Mouse (Mus musculus) CH12.LX (cell line): ENCODE results near the gene Dad1. TPM values are rescaled to one million over a fixed set of nuclear protein-coding genes. Genes with fewer than 3 reads are reported as not detected.

Experiments
- DNase-seq: peaks from one replicate; pipeline ENCODE4 v3.0.0-alpha.2; 2013; ENCODE audit errors: extremely low read depth
- H3K27ac ChIP-seq: 2 replicates; pipeline ENCODE4 v1.5.1; 2012; ENCODE audit warnings: low read depth, mild to moderate bottlenecking, control low read depth, moderate library complexity; ENCODE audit not compliant: insufficient read depth
- H3K27me3 ChIP-seq: replicated peaks from 2 replicates; pipeline ENCODE3; 2012; ENCODE audit warnings: inconsistent platforms
- H3K36me3 ChIP-seq, 2 experiments: replicated peaks in 1 of 2; 2 replicates each; pipeline versions ENCODE3 to v1.6.1; 2012; ENCODE audit warnings: inconsistent platforms in 1 of 2, low read length in 1 of 2, mild to moderate bottlenecking in 1 of 2, mixed read lengths in 1 of 2, moderate library complexity in 1 of 2; ENCODE audit not compliant: control insufficient read depth in 1 of 2, insufficient read depth in 1 of 2
- H3K4me1 ChIP-seq, 2 experiments: 2 replicates each; pipeline ENCODE4 v1.6.1; 2012; ENCODE audit warnings: inconsistent platforms in 1 of 2, moderate library complexity in 1 of 2; ENCODE audit not compliant: insufficient read depth in 2 of 2, control insufficient read depth in 1 of 2
- H3K4me2 ChIP-seq: 2 replicates; pipeline ENCODE4 v1.6.1; 2012; ENCODE audit warnings: low read depth, mild to moderate bottlenecking, control low read depth; ENCODE audit not compliant: poor library complexity, insufficient read depth, severe bottlenecking
- H3K4me3 ChIP-seq, 3 experiments: fragments of 150-350 bp in 1 of 3; sonication (generic) in 1 of 3; replicated peaks in 1 of 3; 2 replicates each; pipeline versions ENCODE3 to v1.5.1; 2011 to 2012; ENCODE audit warnings: low read depth in 2 of 3, low read length in 2 of 3, mild to moderate bottlenecking in 2 of 3, moderate library complexity in 2 of 3, control low read depth in 1 of 3, improper control_type of control experiment in 1 of 3, inconsistent platforms in 1 of 3, mixed read lengths in 1 of 3; ENCODE audit not compliant: poor library complexity in 1 of 3
- H3K79me2 ChIP-seq: replicated peaks from 2 replicates; pipeline ENCODE4 v1.6.1; 2012; ENCODE audit warnings: mild to moderate bottlenecking, moderate library complexity; ENCODE audit not compliant: control insufficient read depth, poor library complexity, insufficient read depth, severe bottlenecking; ENCODE audit errors: extremely low read depth
- H3K9ac ChIP-seq: 2 replicates; pipeline ENCODE4 v1.6.1; 2012; ENCODE audit warnings: low read depth, mild to moderate bottlenecking, control low read depth, moderate library complexity; ENCODE audit not compliant: insufficient read depth
- H3K9me3 ChIP-seq: replicated peaks from 2 replicates; pipeline ENCODE3; 2012; ENCODE audit warnings: low read length, inconsistent platforms, mixed read lengths
- BHLHE40 ChIP-seq: IDR thresholded peaks from 2 replicates; pipeline ENCODE4 v1.6.1; 2011; ENCODE audit warnings: mild to moderate bottlenecking, low read depth, low read length, improper control_type of control experiment
- CHD1 ChIP-seq: IDR thresholded peaks from 2 replicates; pipeline ENCODE4 v1.6.1; 2012; ENCODE audit warnings: low read depth, low read length, improper control_type of control experiment, inconsistent platforms
- CHD2 ChIP-seq: IDR thresholded peaks from 2 replicates; pipeline ENCODE4 v1.6.1; 2011; ENCODE audit warnings: low read length, improper control_type of control experiment
- E2F4 ChIP-seq: IDR thresholded peaks from 2 replicates; pipeline ENCODE4 v1.6.1; 2011; ENCODE audit warnings: low read depth, low read length, improper control_type of control experiment; ENCODE audit not compliant: insufficient replicate concordance
- ELF1 ChIP-seq: IDR thresholded peaks from 2 replicates; pipeline ENCODE4 v1.6.1; 2014; ENCODE audit warnings: low read depth, mild to moderate bottlenecking, inconsistent platforms, low read length, improper control_type of control experiment
- EP300 ChIP-seq: IDR thresholded peaks from 2 replicates; pipeline ENCODE4 v1.6.1; 2011; ENCODE audit warnings: low read length, improper control_type of control experiment
- HCFC1 ChIP-seq: IDR thresholded peaks from 2 replicates; pipeline ENCODE4 v1.6.1; 2012; ENCODE audit warnings: low read depth, mild to moderate bottlenecking, inconsistent platforms, low read length, improper control_type of control experiment
- IRF4 ChIP-seq: IDR thresholded peaks from 2 replicates; pipeline ENCODE4 v1.6.1; 2014; ENCODE audit warnings: low read depth, mild to moderate bottlenecking, inconsistent platforms, low read length, improper control_type of control experiment
- JUN ChIP-seq: IDR thresholded peaks from 2 replicates; pipeline ENCODE4 v1.6.1; 2011; ENCODE audit warnings: low read depth, mild to moderate bottlenecking, low read length, improper control_type of control experiment, moderate library complexity; ENCODE audit not compliant: insufficient read depth
- KAT2A ChIP-seq: IDR thresholded peaks from 2 replicates; pipeline ENCODE4 v1.6.1; 2012; ENCODE audit warnings: low read length, improper control_type of control experiment, inconsistent platforms; ENCODE audit not compliant: insufficient replicate concordance
- MAFK ChIP-seq: IDR thresholded peaks from 2 replicates; pipeline ENCODE4 v1.6.1; 2011; ENCODE audit warnings: low read length, improper control_type of control experiment; ENCODE audit not compliant: insufficient replicate concordance
- MAX ChIP-seq: IDR thresholded peaks from 2 replicates; pipeline ENCODE4 v1.6.1; 2011; ENCODE audit warnings: low read length, improper control_type of control experiment
- MAZ ChIP-seq: IDR thresholded peaks from 2 replicates; pipeline ENCODE4 v1.6.1; 2012; ENCODE audit warnings: low read depth, mild to moderate bottlenecking, inconsistent platforms, low read length, improper control_type of control experiment, moderate library complexity
- MEF2A ChIP-seq: IDR thresholded peaks from 2 replicates; pipeline ENCODE4 v1.6.1; 2014; ENCODE audit warnings: low read depth, mild to moderate bottlenecking, inconsistent platforms, low read length, improper control_type of control experiment, borderline replicate concordance
- MXI1 ChIP-seq: IDR thresholded peaks from 2 replicates; pipeline ENCODE4 v1.6.1; 2011; ENCODE audit warnings: mild to moderate bottlenecking, low read depth, low read length, improper control_type of control experiment
- MYC ChIP-seq: IDR thresholded peaks from 2 replicates; pipeline ENCODE4 v1.6.1; 2011; ENCODE audit warnings: low read depth, mild to moderate bottlenecking, improper control_type of control experiment, low read length
- NRF1 ChIP-seq: IDR thresholded peaks from 2 replicates; pipeline ENCODE4 v1.6.1; 2014; ENCODE audit warnings: low read depth, mild to moderate bottlenecking, inconsistent platforms, low read length, improper control_type of control experiment, moderate library complexity
- PAX5 ChIP-seq: IDR thresholded peaks from 2 replicates; pipeline ENCODE4 v1.6.1; 2012; ENCODE audit warnings: low read length, inconsistent platforms, mixed read lengths
- POLR2A ChIP-seq: IDR thresholded peaks from 2 replicates; pipeline ENCODE4 v1.6.1; 2011; ENCODE audit warnings: low read depth, mild to moderate bottlenecking, improper control_type of control experiment, low read length
- RAD21 ChIP-seq: IDR thresholded peaks from 2 replicates; pipeline ENCODE4 v1.6.1; 2011; ENCODE audit warnings: low read depth, mild to moderate bottlenecking, low read length, improper control_type of control experiment, moderate library complexity
- RCOR1 ChIP-seq: conservative IDR thresholded peaks from 2 replicates; pipeline ENCODE4 v1.6.1; 2012; ENCODE audit warnings: low read depth, mild to moderate bottlenecking, inconsistent platforms, low read length, improper control_type of control experiment
- SMC3 ChIP-seq: IDR thresholded peaks from 2 replicates; pipeline ENCODE4 v1.6.1; 2011; ENCODE audit warnings: low read depth, low read length, improper control_type of control experiment
- TBP ChIP-seq: conservative IDR thresholded peaks from 2 replicates; pipeline ENCODE4 v1.6.1; 2011; ENCODE audit warnings: low read depth, low read length, improper control_type of control experiment
- TCF12 ChIP-seq: IDR thresholded peaks from 2 replicates; pipeline ENCODE4 v1.6.1; 2014; ENCODE audit warnings: low read depth, mild to moderate bottlenecking, inconsistent platforms, low read length, improper control_type of control experiment
- USF1 ChIP-seq: IDR thresholded peaks from 2 replicates; pipeline ENCODE4 v1.6.1; 2014; ENCODE audit warnings: low read depth, mild to moderate bottlenecking, inconsistent platforms, low read length, improper control_type of control experiment
- USF2 ChIP-seq: conservative IDR thresholded peaks from 2 replicates; pipeline ENCODE4 v1.6.1; 2011; ENCODE audit warnings: low read depth, low read length, improper control_type of control experiment
- ZKSCAN1 ChIP-seq: IDR thresholded peaks from 2 replicates; pipeline ENCODE4 v1.6.1; 2012; ENCODE audit warnings: low read depth, inconsistent platforms, low read length, improper control_type of control experiment, borderline replicate concordance
- ZMIZ1 ChIP-seq: IDR thresholded peaks from 2 replicates; pipeline ENCODE4 v1.6.1; 2012; ENCODE audit warnings: low read depth, mild to moderate bottlenecking, inconsistent platforms, low read length, improper control_type of control experiment
- dilution Hi-C: fragments of 300-500 bp; cut with MboI; formaldehyde crosslinking; loops from 2 replicates; pipeline ENCODE4 v1.14.3; 2020; ENCODE audit warnings: low sequenced_read_pairs; ENCODE audit not compliant: extremely low pct_unique_long_range_greater_than_20kb, extremely low pct_ligation_motif_present
- in situ Hi-C: fragments of 300-500 bp; cut with MboI; formaldehyde crosslinking; loops from 3 replicates; pipeline ENCODE4 v1.14.3; 2019; ENCODE audit warnings: low sequenced_read_pairs, low pct_ligation_motif_present, low pct_unique_long_range_greater_than_20kb, mixed read lengths
- polyA plus RNA-seq: library from polyadenylated mRNA; unstranded; fragments of >175 nt; gene quantifications from 2 replicates; pipeline ENCODE4 v1.2.1, GENCODE M21; 2012; ENCODE audit warnings: low read depth; ENCODE audit not compliant: insufficient read length
- total RNA-seq, 2 experiments: library from RNA; depleted of rRNA; stranded (reverse); fragments of 300-350 nt in 1 of 2; fragments of >200 nt in 1 of 2; gene quantifications; 2 replicates each; pipeline ENCODE4 v1.2.3; 2012 to 2014

The Dad1 gene
- total and polyA plus RNA-seq, 3 experiments, result 161 to 287 (median 279) TPM

DNA sequence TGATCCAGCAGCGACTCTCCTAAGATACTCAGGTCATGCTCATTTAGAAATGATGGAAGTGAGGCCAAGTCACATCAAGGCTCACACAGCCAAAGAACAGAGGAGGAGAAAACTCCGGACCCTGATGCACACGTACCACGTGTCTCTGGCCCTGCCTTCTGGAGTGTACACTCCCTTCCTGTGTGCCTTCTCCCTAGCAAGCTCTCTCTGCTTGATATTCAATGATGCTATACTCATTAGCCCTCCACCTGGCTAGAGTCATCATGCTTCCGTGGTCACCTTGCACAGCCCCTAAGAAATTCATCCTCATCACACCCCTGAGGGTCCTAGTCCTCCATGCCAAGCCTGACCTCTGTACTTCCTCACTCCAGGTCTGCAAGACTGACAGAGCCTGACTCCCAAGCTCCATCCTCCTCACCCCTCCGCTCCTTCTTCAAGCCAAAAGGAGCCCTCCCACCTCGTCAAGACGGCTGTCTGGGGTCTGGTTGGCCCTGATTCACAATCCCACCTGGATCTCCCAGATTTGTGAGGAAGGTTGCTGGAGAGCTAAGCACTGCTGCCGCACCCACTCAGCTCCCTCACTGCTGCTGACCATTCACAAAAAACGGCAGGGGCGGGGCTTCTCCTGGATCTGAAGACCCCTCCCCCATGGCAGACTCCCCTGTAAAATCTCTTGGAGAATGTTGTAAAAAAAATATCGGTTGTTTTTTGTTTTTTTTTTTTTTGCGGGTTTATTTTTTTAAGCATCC is 30.4 kb downstream of the Dad1 start:
- dilution Hi-C loops (no loop called here), in situ Hi-C loops (no loop called here)

DNA sequence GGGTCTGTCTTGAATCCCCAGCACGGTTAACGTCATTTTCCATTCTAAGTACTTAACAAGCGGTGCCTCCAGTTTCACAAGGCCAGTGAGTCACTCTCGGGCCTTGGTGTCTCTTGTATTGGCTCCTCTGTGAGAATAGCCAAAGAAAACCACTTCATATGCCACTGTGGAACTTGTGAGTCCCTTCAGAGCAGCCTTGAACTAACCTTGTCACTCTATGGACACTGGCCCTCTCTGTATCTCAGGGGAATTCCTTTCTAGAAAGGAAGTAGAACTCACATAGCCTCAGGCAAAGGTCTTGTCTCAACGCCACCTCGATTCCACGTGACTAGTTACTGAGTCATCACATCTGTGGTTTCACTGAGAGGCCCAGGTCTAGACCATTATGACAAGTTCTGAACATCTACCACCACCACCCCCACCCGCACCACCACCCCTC is 31.6 kb downstream of the Dad1 start:
- Histone ChIP-seq H3K36me3 (no peaks in the 10 kb centered on the region), H3K4me2 (peak overlapping the region; percentile 92), H3K27me3 (no peaks in the 10 kb centered on the region), H3K9ac (peak overlapping the region; percentile 30; the same call in 1 of the 2 replicates), H3K4me1 (peaks cover 24 to 72% of the 10 kb centered on the region in 2 experiments), H3K79me2 (no peaks in the 10 kb centered on the region), H3K9me3 (no peaks in the 10 kb centered on the region), H3K27ac (peak overlapping the region; percentile 98), H3K4me3 (no peak overlapping the region)
- peak; percentile 98 for DNase-seq
- in situ Hi-C loops (no loop called here), dilution Hi-C loops (no loop called here)
- TF ChIP-seq KAT2A (no peak), MXI1 (0 out of 2 replicates have a peak, but pooled peaks have one; percentile 67), CHD2 (peak; percentile 86), USF1 (peak; percentile 67), USF2 (peak; percentile 59), ZMIZ1 (0 out of 2 replicates have a peak, but pooled peaks have one; percentile 64), RAD21 (no peak; the same call in 1 of the 2 replicates), E2F4 (0 out of 2 replicates have a peak, but pooled peaks have one; percentile 52), SMC3 (peak; percentile 10), EP300 (peak; percentile 88), MYC (peak; percentile 95), IRF4 (peak; percentile 82), HCFC1 (peak; percentile 19; the same call in 1 of the 2 replicates), MEF2A (peak; percentile 92), NRF1 (no peak), BHLHE40 (peak; percentile 98), MAX (peak; percentile 80), JUN (peak; percentile 66), RCOR1 (peak; percentile 94; the same call in 1 of the 2 replicates), TCF12 (peak; percentile 87), MAZ (no peak; the same call in 1 of the 2 replicates), POLR2A (peak; percentile 48), ELF1 (peak; percentile 65), CHD1 (no peak), PAX5 (no peak), MAFK (peak; percentile 92)

More for the DNA sequence above, 30.4 kb downstream of the Dad1 start:
- H3K27me3 ChIP-seq, result no peaks in the 10 kb centered on the region
- no peaks in the 10 kb centered on the region for H3K36me3 ChIP-seq
- H3K4me2 ChIP-seq, result peak overlapping the region; percentile 92
- H3K79me2 ChIP-seq, result no peaks in the 10 kb centered on the region
- peak; percentile 75; the same call in 1 of the 2 replicates for TF ChIP-seq MYC
- no peak for TF ChIP-seq JUN
- TF ChIP-seq USF2, result peak; percentile 56
- TF ChIP-seq KAT2A, result no peak
- no peak for TF ChIP-seq ZKSCAN1
- TF ChIP-seq ZMIZ1, result no peak
- peak; percentile 56 for TF ChIP-seq USF1
- TF ChIP-seq MAX, result peak; percentile 92
- TF ChIP-seq HCFC1, result no peak
- TF ChIP-seq CHD1, result no peak; the same call in 1 of the 2 replicates
- TF ChIP-seq MEF2A, result no peak
- peak; percentile 61; the same call in 1 of the 2 replicates for TF ChIP-seq TBP
- no peak for TF ChIP-seq MXI1
- TF ChIP-seq, all 38 proteins: peak for 5
- peak; percentile 70 for DNase-seq
- peak overlapping the region; percentile 98 for H3K27ac ChIP-seq
- H3K4me3 ChIP-seq, result peak overlapping the region; percentile 35 to 53 (median 49)
- peak overlapping the region; percentile 64 for H3K9ac ChIP-seq
- peaks cover 24 to 81% of the 10 kb centered on the region in 2 experiments for H3K4me1 ChIP-seq
- no peaks in the 10 kb centered on the region for H3K9me3 ChIP-seq
